Mouse (Mus musculus) heart, adult 18-20 months (tissue): Measurements from ENCODE around the gene Tbxas1. TPM values are rescaled to one million over a fixed set of nuclear protein-coding genes. Genes with fewer than 3 reads are reported as not detected.

Source experiments
- DNase-seq, 2 experiments: peaks; one replicate each; pipeline ENCODE4 v3.0.0; 2021 to 2022; ENCODE audit warnings: mixed read lengths in 1 of 2
- total RNA-seq, 2 experiments: library from RNA; stranded (reverse); gene quantifications; 2 replicates each; pipeline ENCODE4 v1.2.3; 2021

The Tbxas1 gene
- total RNA-seq, 2 experiments from 2014 or later: 1.7 TPM

DNA sequence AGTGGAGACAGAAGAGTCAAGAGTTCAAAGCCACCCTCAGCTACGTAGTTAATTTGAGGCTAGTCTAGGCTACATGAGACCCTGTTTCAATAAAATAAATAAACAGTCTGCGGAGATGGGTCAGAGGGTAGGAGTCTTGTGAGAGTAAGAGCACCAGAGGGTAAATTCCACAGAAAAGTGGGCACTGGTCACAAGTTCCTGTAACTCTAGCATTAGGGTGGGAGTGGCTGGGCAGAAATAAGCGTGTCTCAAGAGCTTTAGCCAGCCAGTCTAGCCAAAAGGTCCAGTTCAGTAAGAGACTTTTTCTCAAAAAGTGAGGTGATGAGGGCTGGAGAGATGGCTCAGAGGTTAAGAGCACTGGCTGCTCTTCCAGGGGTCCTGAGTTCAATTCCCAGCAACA lies 18.4 kb downstream of the Tbxas1 start:
- no peak for DNase-seq

DNA sequence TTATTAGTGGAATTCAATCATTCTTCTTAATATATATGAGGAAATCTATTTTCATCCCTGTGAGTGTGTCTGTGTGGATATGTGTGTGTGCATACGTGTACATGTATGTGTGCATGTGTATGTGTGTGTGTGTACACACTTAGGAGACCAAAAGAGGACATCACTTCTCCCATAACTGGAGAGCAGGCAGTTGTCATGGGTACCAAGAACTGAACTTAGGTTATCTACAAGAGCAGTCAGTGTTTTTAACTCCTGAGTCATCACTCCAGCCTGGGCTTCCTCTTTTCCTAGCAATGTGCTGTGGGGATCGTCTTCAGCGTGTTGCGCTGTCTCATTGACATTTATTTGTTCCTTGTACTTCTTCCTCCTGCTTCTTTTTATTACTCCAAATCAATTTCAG lies 24.9 kb downstream of the Tbxas1 start:
- peak in 1 of 2 experiments; percentile 22 for DNase-seq

DNA sequence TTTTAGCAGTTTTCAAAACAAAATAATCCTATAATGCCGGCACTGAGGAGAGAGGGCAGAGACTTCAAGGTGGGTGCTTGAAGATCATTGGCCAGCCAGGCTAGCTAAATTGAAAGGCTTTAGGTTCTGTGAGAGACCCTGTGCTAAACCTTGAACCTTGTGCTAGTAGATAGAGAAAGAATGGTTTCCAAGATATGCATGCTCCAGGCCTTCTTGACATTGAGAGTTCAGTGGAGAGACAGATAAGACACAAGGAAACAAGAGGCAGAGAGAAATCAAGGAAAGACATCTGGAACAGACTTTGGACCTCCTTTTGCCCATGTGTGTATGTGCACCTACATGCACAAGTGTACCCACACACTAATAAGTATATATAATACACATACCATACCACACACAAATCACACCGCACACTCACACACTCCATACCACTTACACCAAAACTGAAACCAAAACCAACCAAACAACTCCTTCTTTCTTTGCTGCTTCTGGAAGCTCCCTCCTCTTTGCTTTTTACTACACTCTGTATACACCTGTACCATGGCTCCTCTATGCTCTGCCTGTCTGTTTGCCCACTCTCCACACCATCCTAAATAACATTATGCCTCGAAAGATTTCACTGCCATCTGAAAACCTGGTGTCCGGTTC lies 25.4 kb downstream of the Tbxas1 start:
- no peak for DNase-seq

DNA sequence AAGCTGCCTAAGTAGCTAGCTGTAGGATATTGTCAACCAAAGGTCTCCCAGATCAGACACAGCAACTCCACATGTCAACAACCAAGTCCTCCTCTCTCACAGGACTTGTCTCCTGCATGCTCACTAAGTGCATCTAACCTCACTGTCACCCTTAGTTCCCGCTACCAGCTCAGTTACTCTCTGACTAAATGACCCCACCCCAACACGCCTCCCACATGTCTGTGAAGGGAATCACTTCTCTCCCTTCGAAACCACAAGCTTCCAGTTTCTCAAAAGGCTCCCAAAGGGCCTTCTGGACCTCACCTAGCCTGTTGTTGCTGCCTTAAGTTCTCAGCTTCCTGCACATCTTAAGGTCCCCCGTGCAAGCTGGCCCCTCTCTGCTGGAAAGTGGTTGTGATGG lies 25.9 kb downstream of the Tbxas1 start:
- no peak for DNase-seq

DNA sequence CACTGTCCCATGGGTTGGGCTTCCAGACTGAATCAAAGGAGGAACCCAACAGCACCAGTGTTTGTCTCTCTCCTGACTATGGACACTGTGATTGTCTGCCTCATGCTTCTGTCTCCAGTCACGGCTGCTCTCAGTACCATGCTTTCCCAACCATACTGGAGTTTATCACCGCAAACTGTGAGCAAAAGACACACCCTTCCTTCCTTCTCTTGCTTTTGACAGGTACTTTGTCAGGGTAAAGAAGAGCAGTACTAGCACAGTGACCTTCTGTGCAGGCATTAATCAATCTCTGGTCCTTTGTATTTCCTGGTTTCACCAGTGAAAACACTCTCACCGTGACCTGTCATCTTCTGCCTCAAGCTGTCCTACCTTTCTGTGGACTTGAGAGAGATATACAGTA lies 26.4 kb downstream of the Tbxas1 start:
- DNase-seq: no peak

DNA sequence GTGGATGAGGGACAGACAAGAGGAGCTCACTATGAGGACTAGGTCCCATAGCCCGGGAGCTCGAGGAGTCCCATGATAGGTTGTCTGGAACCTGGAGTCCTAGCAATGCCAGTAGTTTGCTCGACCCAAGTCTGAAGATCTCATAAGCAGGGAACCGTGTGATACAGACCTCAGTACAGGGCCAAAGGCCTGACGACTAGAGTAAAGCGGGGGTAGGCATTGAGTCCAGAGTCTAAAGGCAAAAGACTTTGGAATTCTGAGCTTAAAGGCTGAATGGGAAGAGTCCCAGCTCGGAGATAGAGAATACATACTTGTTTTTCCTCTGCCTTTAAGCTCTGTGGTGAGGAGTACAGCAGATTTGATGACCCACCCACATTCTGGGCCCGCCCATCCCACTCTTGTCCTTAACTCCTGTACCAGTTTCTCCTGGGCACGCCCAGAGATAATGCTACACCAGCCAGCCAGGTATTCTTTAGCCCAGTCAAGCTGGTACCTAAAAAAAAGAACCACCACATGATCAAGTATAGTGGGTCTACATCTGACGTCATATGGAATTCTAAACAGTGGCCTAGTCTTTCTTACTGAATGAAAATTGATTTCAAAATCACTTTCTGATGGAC lies 27.7 kb downstream of the Tbxas1 start:
- no peak for DNase-seq

DNA sequence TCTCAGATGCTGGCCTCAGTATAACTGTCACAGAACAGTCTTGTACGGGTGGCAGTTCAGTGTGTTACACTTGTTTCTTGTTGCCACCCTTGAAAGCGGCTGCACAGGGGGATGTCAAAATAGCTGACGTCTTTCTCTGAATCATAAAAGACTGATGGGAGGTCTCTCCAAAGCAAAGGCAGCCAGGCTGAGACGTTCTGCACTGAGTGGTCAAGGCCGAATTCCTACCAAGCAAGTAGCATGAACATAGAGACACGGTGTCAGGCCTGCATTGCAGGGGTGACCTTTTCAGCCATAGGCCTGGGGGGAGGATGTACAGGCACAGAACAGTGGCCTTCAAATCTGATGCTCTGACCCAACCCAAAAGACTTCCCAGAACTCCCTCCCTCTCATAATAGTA lies 30.8 kb downstream of the Tbxas1 start:
- DNase-seq: no peak

DNA sequence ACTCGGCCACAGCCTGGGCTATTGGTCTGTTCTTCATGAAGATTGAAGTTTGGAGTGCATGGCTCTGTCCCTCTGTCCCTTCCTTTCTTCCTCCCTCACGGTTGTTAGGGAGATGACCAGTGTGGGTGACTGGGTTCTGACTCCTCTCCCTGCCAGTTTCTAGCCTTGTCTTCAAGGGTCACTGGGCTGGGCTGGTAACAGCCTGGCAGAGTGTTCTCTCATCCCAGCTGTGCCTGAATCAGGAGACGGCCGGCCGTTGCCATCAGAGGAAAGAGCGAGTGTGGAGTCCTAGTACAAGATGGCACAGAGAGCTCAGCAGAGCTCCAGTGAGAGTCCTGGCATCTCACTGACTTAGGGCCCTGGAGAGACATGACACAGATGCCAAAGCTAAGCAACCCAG lies 33.2 kb downstream of the Tbxas1 start:
- no peak for DNase-seq

DNA sequence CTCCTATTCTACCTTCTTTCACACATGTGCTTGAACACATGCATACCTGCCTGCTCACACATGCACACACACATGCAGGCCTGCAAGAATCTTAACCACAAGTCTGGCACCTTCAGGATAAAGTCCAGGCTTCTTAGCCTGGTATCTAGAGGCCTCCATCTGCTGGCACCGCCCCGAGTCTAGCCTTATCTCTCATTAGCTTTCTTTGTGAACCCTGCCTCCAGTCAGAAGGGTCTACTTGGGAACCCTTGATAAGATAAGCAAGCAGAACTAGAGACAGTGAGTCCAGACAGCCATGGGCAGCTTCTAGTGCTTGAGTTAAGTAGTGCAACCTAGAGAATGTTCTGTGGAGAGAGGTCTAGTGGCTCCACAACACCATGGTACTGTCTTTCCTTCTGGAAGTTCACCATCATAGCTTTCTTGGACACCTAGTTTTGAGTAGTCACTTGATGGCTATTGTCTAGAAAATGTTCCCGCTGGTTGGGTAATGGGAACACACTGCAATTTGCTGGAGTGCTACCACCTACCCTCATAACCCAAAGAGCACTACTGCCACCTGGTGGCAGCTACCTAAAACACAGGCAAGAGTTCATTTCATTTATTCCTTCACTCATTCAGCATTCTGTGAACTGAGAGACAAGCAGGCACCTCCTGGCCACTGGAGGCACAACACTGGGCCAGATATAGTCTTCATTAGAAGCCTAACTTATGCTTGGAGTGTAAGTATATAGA lies 35.8 kb downstream of the Tbxas1 start:
- peak; percentile 61 to 80 for DNase-seq

DNA sequence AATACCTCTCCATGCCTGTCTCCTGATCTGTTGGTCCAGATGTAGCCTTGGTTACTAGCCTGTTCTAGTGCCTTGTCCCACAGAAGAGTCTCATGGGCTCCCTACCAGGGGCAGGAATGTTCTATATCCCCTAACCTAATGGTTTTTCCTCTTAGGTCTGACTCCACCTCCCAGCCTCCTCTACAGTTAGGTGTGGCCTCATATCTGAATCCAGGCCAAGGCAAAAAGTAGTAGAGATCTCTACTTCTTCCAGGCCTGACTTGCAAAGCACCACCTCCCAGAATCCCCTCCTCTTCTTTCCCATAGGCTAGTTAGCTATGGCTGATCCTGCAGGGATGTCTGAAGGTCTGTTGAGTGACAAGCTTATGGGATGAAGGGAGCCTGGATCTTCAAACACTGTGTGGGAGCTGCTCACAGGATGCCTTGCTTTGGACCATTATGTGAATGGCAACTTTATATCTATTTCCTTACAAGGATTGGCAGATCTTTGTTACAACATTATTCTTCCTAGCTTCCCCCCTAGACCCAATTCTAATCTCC lies 37.0 kb downstream of the Tbxas1 start:
- DNase-seq: no peak

DNA sequence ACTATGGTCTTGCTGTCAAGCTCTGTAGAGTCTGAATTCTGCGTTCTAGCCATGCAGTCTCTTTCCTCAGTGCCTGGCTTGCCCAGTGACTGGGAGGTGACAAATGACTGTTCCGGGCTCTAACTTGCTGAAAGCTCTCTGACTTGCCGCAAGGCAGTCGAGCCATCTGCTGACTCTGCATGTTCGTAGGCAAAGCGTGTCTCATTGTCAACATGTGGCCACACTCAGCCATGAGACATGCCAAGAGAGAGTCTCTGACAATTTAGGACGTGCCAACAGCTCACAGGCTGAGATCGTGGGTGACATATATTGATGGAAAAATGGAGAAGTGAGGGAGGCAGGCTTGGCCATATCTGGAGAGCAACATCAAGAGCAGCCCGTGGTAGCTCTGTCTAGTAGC lies 37.6 kb downstream of the Tbxas1 start:
- peak in 1 of 2 experiments; percentile 36 for DNase-seq

DNA sequence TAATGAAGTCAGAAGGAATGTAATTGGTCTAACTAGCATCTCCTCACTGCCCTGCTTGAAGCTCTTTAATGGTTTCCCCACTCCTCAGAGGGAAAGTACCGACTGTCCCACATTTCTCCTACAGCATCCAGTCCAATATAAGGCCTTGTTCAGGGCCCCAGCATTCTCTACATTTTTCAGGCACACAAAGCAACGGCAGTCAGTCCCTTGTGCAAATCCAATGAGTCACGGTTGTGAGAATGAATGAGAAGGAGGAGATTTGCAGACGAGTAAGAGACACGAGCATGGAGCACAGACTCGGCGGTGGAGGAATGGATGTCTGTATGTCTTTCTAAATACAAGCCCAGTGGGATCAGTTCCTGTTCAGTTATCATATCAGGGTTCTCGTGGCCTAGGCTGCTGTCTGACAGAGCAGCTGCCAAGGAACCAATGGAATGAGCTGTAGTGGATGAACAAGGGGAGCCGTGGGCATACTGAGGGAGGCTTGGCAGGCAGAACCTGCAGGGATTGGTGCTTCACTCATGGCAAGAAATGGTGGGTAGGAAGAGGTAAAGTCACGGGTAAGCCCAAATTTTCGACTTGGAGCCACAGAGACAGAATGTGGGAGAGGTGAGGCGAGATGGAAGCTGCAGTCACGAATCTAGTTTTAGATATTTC lies 38.3 kb downstream of the Tbxas1 start:
- no peak for DNase-seq

DNA sequence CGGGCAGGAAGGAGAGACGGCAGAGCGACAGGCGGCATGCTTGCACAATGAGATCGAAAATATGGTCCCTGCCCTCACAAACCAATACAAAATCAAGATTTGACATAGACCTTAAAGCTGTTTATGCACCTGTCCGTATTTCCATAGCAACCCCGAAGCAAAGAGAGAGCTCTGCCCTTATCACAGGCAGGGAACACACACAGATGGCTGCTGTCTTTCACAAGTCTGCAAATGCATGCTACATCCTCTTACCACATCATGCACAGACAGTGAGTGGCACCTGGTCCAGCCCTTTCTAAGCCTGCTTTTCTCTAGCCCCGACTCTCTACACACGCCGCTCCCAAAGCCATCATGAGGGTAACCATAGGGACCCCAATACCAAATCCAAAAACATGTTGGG lies 39.0 kb downstream of the Tbxas1 start:
- DNase-seq: no peak

DNA sequence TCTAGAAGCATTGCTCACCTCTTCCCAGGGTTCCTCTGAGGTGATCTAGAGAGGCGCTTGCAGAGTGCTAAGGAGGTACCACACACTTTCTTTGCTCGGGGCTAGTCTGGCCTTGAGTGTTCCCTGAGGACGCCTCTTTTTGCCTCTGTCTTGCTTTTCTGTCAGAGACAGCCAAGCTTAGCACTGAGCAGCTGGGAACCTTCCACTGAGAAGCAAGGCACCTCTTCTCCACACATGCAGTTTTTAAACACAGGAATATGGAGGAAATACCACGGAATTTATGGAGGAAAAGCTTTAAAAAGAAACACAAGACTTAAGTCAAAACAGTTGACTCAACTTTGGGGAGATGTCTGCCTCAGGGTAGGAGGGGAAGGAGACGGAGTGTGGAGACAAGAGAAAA lies 40.6 kb downstream of the Tbxas1 start:
- DNase-seq: no peak

DNA sequence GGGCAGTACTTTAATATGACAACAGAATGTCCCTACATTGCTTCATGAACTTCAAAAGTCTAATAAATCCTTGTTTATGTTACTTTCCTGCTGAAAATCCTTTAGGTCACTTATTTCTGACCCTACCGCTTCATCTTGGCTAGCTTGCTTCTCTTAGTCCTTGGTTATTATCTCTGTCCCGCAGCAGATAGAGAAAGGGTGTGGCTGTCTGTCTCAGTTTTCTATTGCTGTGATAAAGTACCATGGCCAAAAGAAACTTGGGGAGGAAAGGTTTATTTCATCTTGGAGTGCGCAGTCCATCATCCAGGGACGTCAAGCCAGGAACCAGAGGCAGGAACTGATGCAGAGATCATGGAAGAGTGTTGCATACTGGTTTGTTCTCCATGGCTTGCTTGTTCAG lies 41.4 kb downstream of the Tbxas1 start:
- DNase-seq: no peak

DNA sequence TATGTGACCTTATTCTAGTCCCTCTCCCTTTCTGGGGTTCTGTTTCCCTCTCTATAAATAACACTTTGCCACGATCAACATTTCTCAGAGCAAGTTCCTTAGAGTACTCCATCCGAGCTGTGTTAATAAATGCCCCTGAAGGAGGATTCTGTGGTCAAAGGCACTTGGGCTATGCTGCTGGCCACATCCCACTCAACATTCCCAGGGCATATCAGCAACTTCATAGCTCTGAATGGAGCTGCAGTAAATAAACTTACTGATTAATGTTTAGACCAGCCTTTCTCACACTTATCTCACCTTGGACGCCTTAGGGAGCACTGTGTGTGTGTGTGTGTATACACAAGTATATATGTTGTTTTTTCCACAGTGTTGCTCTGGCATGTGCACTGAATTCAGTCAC lies 42.2 kb downstream of the Tbxas1 start:
- no peak for DNase-seq

DNA sequence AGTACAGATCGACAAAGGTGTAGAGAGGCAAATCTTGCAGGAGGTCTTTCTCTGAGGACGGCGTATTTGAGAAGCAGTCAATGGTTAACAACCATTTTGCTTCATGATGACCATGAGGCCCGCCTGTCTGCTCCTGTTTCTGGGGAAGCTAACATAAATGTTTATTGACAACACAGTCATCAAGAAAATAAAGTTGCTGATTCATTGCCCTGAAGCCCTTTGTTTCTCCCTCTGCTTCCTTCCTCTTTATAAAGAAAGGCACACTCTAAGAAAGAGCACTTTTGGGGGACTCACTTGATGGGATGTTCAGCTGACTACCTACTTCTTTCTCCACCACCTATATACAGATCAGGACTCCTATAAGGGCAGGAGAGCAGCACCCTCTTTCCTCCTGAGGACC lies 43.5 kb downstream of the Tbxas1 start:
- peak in 1 of 2 experiments; percentile 18 for DNase-seq

DNA sequence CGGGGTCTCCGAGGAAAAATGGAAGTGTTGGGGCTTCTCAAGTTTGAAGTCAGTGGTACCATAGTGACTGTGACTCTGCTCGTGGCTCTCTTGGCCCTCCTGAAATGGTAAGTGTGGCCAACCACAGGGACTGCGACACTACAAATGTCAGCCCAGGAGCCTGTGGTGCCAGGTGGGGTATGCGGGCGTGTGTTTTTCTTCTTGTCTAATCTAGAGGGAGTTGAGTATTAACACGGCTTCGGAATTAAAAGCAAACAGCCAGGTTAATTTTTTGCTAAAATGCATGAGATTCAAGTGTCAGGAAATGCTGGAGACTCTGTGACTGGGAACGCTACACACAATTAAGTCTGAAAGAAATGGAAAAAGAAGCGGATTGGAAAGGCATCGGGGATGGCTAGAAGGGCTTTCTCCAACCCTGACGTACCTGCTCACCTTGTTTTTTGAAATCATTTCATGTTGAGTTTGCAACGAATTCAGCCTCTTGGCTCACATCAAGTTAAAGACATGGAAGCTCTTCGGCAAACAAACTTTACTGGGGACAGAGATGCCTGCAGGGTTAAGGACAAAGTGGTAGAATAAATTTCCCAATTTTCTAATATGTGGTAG lies 44.0 kb downstream of the Tbxas1 start:
- DNase-seq: no peak

DNA sequence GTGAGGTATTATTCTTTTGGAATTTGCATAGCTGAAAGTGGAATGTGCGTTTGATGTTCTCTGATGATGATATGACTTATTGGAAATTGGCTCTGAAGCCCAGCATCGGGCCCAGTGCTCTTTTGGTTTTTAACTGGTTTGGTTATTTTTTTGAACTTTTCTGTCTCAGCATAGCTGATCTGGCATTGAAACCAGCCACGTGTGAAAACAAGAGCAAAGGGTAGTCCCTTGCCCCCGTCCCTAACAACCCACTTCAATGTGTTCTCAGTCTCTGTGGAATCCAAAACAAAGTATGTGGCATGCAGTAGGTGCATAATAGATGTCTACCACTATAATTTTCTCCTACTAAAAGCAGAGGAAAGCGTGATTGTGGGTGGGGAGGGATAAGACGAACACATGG lies 44.9 kb downstream of the Tbxas1 start:
- no peak for DNase-seq

DNA sequence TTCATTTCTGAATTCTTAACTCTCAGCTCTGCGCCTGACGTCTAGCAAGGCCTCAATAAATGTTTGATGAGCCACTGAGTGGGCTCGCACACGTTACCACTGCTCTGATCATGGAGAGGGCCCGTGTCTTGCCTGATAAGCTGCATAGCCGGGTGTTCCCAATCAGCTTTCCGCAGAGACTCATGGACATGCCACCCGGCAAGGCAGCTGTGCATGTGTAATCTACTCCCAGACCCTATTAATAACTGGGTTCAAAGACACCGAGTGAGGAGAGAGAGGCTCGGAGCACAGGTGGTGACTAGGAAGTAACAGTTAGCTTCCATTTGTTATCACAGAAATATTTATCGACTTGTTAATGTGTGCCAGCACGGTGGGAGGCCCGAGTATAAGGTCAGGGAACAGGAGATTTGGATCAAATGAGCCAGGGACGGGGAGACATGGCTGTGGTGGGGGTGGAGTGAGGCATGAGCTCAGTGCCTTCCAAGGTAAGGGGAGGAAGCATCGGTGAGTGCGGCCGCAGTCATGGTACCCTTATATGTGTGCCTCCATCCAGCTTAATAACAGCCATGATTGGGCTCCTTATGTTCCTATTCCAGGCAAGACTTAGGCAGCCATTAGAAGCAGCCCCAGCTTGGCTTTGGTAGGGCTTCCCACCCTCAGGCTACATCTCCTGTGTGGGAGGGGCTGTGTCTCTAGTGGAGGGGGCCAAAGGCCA lies 46.0 kb downstream of the Tbxas1 start:
- DNase-seq: no peak

DNA sequence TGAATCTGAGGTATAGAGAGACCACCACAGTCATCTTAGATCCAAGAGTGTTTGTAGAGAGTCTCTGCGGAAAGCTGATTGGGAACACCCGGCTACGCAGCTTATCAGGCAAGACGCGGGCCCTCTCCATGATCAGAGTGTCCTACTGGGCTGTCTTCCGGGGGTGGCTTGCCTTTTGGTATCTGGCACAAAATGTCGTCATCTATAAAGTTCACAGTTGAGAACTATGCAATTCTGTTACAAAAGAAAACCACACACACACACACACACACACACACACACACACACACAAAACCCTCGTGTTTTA lies 46.6 kb downstream of the Tbxas1 start:
- DNase-seq: no peak

DNA sequence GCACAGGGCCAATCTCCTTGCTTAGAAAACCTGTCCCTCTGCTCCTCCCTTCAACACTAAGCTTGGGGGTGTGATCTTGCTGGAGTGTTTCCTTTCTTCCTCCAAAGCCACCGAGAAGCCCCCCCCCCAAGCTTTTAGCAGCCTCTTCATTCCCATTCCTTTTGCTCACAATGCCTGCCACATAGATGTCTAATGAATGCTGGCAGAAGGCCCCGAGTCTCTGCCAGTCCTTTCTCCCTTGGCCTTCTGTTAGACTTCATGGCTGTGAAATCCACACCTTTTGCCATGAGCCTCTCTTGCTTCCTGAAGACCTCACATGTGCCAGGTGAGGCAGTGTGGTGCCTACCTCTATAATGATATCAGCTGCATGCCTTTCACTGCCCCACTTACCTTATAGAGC lies 47.3 kb downstream of the Tbxas1 start:
- no peak for DNase-seq
